Mouse (Mus musculus) cerebellum, adult 2 months (tissue): ENCODE data around the gene Prkcsh. TPM values are rescaled to one million over a fixed set of nuclear protein-coding genes. Genes with fewer than 3 reads are reported as not detected.
A peak's percentile ranks its signal among the peaks of the same experiment; 100 is the strongest.

Source experiments
- DNase-seq, 2 experiments: peaks; one replicate each; pipeline ENCODE4 v3.0.0; 2021
- H3K27ac ChIP-seq: fragments of 200-500 bp; 2 replicates; pipeline ENCODE4 v1.5.1; 2012; ENCODE audit warnings: low read length, control low read depth, inconsistent platforms; ENCODE audit not compliant: insufficient read depth
- H3K27me3 ChIP-seq: fragments of 200-500 bp; 2 replicates; pipeline ENCODE4 v1.6.1; 2012; ENCODE audit warnings: inconsistent platforms, mild to moderate bottlenecking, low read length, moderate library complexity; ENCODE audit not compliant: control insufficient read depth, insufficient read depth
- H3K4me1 ChIP-seq: fragments of 200-500 bp; 2 replicates; pipeline ENCODE4 v1.6.1; 2011; ENCODE audit warnings: low read length; ENCODE audit not compliant: control insufficient read depth, insufficient read depth
- H3K4me3 ChIP-seq: fragments of 200-500 bp; replicated peaks from 2 replicates; pipeline ENCODE3; 2011; ENCODE audit warnings: mild to moderate bottlenecking, low read depth, low read length, control low read depth; ENCODE audit not compliant: insufficient read depth
- CTCF ChIP-seq: fragments of 200-500 bp; IDR thresholded peaks from 2 replicates; pipeline ENCODE4 v1.5.1; 2011; ENCODE audit warnings: low read depth, mild to moderate bottlenecking, control low read depth, low read length, moderate library complexity, borderline replicate concordance; ENCODE audit not compliant: insufficient read depth
- POLR2A ChIP-seq: fragments of 200-500 bp; IDR thresholded peaks from 2 replicates; pipeline ENCODE4 v1.6.1; 2011; ENCODE audit warnings: low read length, control low read depth, borderline replicate concordance; ENCODE audit not compliant: insufficient read depth
- WGBS: fragments of 180-500 bp; shearing (Covaris S2); methylation state at CpG from one replicate; pipeline ENCODE4 v1.1.7; 2018; 5-methylcytosine and 5-hydroxymethylcytosine counted together
- polyA plus RNA-seq: library from polyadenylated mRNA; depleted of rRNA; stranded (reverse); fragments of >200 nt; gene quantifications from 2 replicates; pipeline ENCODE4 v1.2.3, GENCODE M21; 2012

Prkcsh gene
- polyA plus RNA-seq, 1 experiment: 91.3 TPM

DNA sequence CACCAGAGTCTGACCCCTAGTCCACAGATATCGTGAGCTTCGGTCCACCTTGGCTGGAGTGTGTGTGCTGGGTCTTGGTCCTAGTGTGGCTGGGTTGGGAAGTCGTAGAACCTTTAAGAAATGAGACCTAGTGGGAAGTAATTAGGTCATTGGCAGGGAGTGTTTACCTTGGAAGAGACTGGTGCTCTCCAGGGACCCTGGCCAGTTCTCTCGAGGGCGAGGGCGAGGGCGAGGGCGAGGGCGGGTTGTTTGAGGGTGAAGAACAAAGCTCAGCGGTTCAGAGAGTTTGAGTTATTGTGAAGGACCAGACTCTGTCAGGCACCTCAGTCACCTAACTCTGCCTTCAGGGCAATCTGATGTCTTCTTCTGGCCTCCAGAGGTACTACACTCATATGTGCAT lies 35.2 kb downstream of the Prkcsh start:
- Histone ChIP-seq H3K27ac (no peak overlapping the region), H3K4me3 (no peak overlapping the region), H3K27me3 (no peaks in the 10 kb centered on the region), H3K4me1 (peaks cover 32% of the 10 kb centered on the region)
- 8% methylated on average over 10 of the region's 10 CpGs for WGBS
- TF ChIP-seq POLR2A: no peak
- DNase-seq: peak in 1 of 2 experiments; percentile 48

DNA sequence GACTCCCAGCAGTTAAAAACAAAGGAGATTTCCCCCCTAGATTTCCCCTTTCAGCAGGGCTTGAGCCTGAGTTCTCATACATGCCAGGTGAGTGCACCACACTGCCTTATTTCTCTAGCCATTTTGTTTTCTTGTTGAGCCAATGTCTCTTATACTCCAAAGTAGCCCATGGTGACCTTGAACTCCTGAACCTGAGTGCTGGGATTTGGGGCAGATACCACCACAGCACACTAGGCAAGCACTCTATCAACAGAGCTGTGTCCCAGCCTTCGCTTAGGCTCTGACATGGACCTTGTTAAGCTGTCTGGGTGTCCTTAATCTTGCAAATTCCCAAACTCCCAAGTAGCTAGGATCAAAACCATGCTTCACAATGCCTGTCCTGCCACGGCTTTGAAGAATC lies 39.2 kb downstream of the Prkcsh start:
- Histone ChIP-seq H3K27me3 (no peaks in the 10 kb centered on the region), H3K4me1 (peaks cover 23% of the 10 kb centered on the region), H3K27ac (no peak overlapping the region), H3K4me3 (no peak overlapping the region)
- WGBS: 60% methylated on average over 2 of the region's 2 CpGs
- no peak for DNase-seq
- TF ChIP-seq POLR2A: no peak

DNA sequence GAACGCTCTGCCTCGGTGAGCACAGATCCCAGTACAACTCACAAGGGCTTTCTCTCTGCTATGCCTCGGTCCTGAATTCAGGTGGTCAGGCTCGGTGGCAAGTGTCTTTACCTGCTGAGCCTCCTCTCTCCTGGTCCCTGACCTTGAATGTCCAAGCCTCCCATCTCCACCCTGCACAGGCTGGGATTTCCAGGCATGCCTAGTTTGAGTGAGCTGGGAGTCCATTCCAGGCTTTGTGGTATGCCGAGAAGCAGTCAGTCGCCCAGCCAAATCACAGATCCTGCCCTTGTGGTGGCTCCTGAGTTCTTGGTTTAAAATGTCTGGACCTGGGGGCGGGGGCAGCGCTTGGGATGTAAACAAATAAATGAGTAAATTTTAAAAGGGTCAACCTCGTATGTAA lies 44.7 kb downstream of the Prkcsh start:
- 17% methylated on average over 9 of the region's 9 CpGs for WGBS
- peaks cover 31% of the 10 kb centered on the region for H3K4me1 ChIP-seq
- peak; percentile 53 to 56 for DNase-seq
- TF ChIP-seq CTCF: no peak
- no peak for TF ChIP-seq POLR2A
- no peaks in the 10 kb centered on the region for H3K27me3 ChIP-seq
- H3K4me3 ChIP-seq: peak overlapping the region; percentile 51
- H3K27ac ChIP-seq: peak overlapping the region; percentile 20; the same call in 1 of the 2 replicates

DNA sequence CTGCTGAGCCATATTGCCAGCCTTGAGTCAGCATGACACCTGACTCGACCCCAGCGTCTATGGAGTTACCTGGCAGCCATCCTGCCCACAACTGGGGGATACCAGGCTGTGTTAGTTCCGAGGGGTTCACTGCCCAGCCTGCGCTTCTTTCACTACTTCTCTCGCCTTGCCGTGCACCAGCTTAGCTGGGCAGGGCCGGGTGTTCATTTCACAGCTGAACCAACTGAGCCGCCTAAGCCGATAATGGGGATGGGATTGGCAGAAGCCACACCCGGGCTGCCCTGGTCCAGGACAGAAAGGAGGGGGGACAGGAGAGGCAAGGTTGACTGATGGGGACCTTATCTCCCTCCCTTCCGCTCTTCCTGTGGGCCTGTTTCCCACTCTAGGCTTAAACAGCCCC lies 46.7 kb downstream of the Prkcsh start:
- peaks cover 26% of the 10 kb centered on the region for H3K4me1 ChIP-seq
- H3K4me3 ChIP-seq: peak overlapping the region; percentile 85
- WGBS: 9% methylated on average over 11 of the region's 11 CpGs
- peak; percentile 54 to 58 for DNase-seq
- 0 out of 2 replicates have a peak overlapping the region, but pooled peaks have one; percentile 83 for H3K27ac ChIP-seq
- TF ChIP-seq POLR2A (no peak), CTCF (no peak)
- no peaks in the 10 kb centered on the region for H3K27me3 ChIP-seq

GRCm38 (mm10) chr9:22049721-22050270 lies 47.2 kb downstream of the Prkcsh start:
- Histone ChIP-seq H3K4me1 (peaks cover 25% of the 10 kb centered on the region), H3K27ac (peak overlapping the region; percentile 83), H3K27me3 (no peaks in the 10 kb centered on the region), H3K4me3 (peak overlapping the region; percentile 85)
- 3% methylated on average over 4 of the region's 4 CpGs for WGBS
- peak; percentile 55 to 58 for DNase-seq
- TF ChIP-seq POLR2A: no peak
- no peak for TF ChIP-seq CTCF

DNA sequence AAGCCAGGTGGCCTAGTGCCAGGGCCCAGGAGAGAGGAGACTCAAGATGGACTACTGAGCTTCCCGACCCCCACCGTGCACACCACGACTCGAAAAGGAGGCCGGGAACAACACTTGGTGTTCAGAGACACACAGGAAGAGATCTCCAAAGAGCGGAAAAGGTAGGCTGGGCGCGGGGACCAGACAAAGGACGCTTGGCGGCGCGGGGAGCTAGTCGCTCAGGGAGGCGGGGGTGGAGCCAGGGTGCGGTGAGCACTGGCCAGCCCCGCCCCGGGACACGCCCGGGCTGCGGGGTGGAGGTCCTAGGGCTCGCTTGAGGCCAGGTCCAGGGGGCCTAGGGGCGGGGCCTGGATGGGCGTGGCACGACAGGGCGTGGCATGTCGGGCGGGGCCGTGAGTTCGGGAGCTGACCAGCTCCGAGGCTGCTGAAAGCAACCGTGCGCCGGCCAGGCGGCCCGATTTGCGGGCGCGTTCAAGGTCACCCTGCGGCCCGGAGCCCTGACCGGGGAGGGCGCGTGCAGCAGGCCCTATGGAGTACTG lies 47.8 kb downstream of the Prkcsh start:
- under 1% methylated on average over 43 of the region's 43 CpGs for WGBS
- peak overlapping the region; percentile 83 for H3K27ac ChIP-seq
- TF ChIP-seq POLR2A (no peak), CTCF (no peak)
- peak overlapping the region; percentile 85 for H3K4me3 ChIP-seq
- no peaks in the 10 kb centered on the region for H3K27me3 ChIP-seq
- DNase-seq: peak; percentile 88 to 90
- H3K4me1 ChIP-seq: peaks cover 28% of the 10 kb centered on the region

GRCm38 (mm10) chr9:22051161-22051957 lies 48.8 kb downstream of the Prkcsh start:
- no peaks in the 10 kb centered on the region for H3K27me3 ChIP-seq

GRCm38 (mm10) chr9:22051958-22052254 lies 49.3 kb downstream of the Prkcsh start, which contains the start of gene Elavl3:
Gene Elavl3, minus strand, starts transcription at chr9:22052023.
- peak within 1 kb of the TSS; percentile 83 for H3K27ac ChIP-seq
- peak within 1 kb of the TSS; percentile 85 for H3K4me3 ChIP-seq
- peaks cover 36% of the 10 kb centered on the region for H3K4me1 ChIP-seq
- peak; percentile 92 to 94 for DNase-seq
- 2% methylated on average over 28 of the region's 28 CpGs for WGBS
- TF ChIP-seq CTCF: no peak
- peak; percentile 98 for TF ChIP-seq POLR2A
- H3K27me3 ChIP-seq: no peaks in the 10 kb centered on the region

More at GRCm38 (mm10) chr9:22051161-22051957, 48.8 kb downstream of the Prkcsh start:
- H3K4me3 ChIP-seq: peak overlapping the region; percentile 85
- H3K4me1 ChIP-seq: peaks cover 37% of the 10 kb centered on the region
- no peak for TF ChIP-seq POLR2A
- no peak for TF ChIP-seq CTCF
- under 1% methylated on average over 67 of the region's 67 CpGs for WGBS
- DNase-seq: peak; percentile 67 to 72
- H3K27ac ChIP-seq: peak overlapping the region; percentile 83
